Mouse (Mus musculus): ENCODE data around the gene Olfr943. TPM values are rescaled to one million over a fixed set of nuclear protein-coding genes. Genes with fewer than 3 reads are reported as not detected.

Olfr943 gene
- polyA plus RNA-seq (2016; fragmentation: Nextera tagmentation; extraction: Ambion mirVana): not detected in 2 replicates

- no peaks in the 10 kb centered on the region for H3K36me3 ChIP-seq
- 91% methylated on average over 5 of the region's 5 CpGs for WGBS
Measured at GRCm38 (mm10) chr9:39166004-39166403, at the start of gene Olfr943. Gene Olfr943, plus strand, starts transcription at chr9:39166304.

GRCm38 (mm10) chr9:39127326-39127725 lies 38.8 kb upstream of the Olfr943 start:
- WGBS: 87% methylated on average over 1 of the region's 1 CpGs
- H3K4me1 ChIP-seq: no peaks in the 10 kb centered on the region
- H3K4me3 ChIP-seq: no peak overlapping the region
- H3K9ac ChIP-seq (replicated peaks): no peak overlapping the region
- no peaks in the 10 kb centered on the region for H3K9me3 ChIP-seq
- no peak overlapping the region for H3K27ac ChIP-seq (replicated peaks)
- H3K27me3 ChIP-seq: no peaks in the 10 kb centered on the region
- no peak for ATAC-seq (ENCODE audit: low FRiP score, low read depth)
- H3K4me2 ChIP-seq (replicated peaks): no peak overlapping the region
- H3K36me3 ChIP-seq: no peaks in the 10 kb centered on the region

More at GRCm38 (mm10) chr9:39166004-39166403, at the start of gene Olfr943:
- Histone ChIP-seq H3K27me3 (no peaks in the 10 kb centered on the region), H3K4me2 (replicated peaks) (no peak within 1 kb of the TSS), H3K9ac (replicated peaks) (no peak within 1 kb of the TSS), H3K27ac (replicated peaks) (no peak within 1 kb of the TSS), H3K9me3 (no peaks in the 10 kb centered on the region; the same call in 1 of the 2 replicates), H3K4me3 (no peak within 1 kb of the TSS), H3K4me1 (no peaks in the 10 kb centered on the region)
- no peak for ATAC-seq (ENCODE audit: low FRiP score, low read depth)

- Histone ChIP-seq H3K4me1 (no peaks in the 10 kb centered on the region), H3K36me3 (no peaks in the 10 kb centered on the region), H3K4me3 (no peak within 1 kb of the TSS), H3K4me2 (replicated peaks) (no peak within 1 kb of the TSS), H3K27me3 (no peaks in the 10 kb centered on the region), H3K9ac (replicated peaks) (no peak within 1 kb of the TSS), H3K27ac (replicated peaks) (no peak within 1 kb of the TSS), H3K9me3 (no peaks in the 10 kb centered on the region)
- ATAC-seq (ENCODE audit: low FRiP score, low read depth): no peak
Measured at GRCm38 (mm10) chr9:39127831-39128230, 38.3 kb upstream of the Olfr943 start, which contains the start of gene Olfr27. Gene Olfr27, plus strand, starts transcription at chr9:39128131.

- H3K9me3 ChIP-seq: no peaks in the 10 kb centered on the region
- H3K4me3 ChIP-seq: no peak overlapping the region
- 66% methylated on average over 1 of the region's 1 CpGs for WGBS
- no peak overlapping the region for H3K27ac ChIP-seq (replicated peaks)
- no peak overlapping the region for H3K9ac ChIP-seq (replicated peaks)
- no peaks in the 10 kb centered on the region for H3K27me3 ChIP-seq
- ATAC-seq (ENCODE audit: low FRiP score, low read depth): no peak
- no peak overlapping the region for H3K4me2 ChIP-seq (replicated peaks)
- no peaks in the 10 kb centered on the region for H3K36me3 ChIP-seq
- H3K4me1 ChIP-seq: no peaks in the 10 kb centered on the region
Measured at GRCm38 (mm10) chr9:39152401-39152800, 13.7 kb upstream of the Olfr943 start.

GRCm38 (mm10) chr9:39201620-39202019 lies 35.5 kb downstream of the Olfr943 start, which contains the start of gene Olfr944:
Gene Olfr944, plus strand, starts transcription at chr9:39201920.
- no peak within 1 kb of the TSS for H3K9ac ChIP-seq (replicated peaks)
- ATAC-seq (ENCODE audit: low FRiP score, low read depth): no peak
- no peak within 1 kb of the TSS for H3K4me3 ChIP-seq
- H3K36me3 ChIP-seq: no peaks in the 10 kb centered on the region
- H3K4me1 ChIP-seq: no peaks in the 10 kb centered on the region
- H3K27ac ChIP-seq (replicated peaks): no peak within 1 kb of the TSS
- H3K27me3 ChIP-seq: no peaks in the 10 kb centered on the region
- no peak within 1 kb of the TSS for H3K4me2 ChIP-seq (replicated peaks)
- no peaks in the 10 kb centered on the region for H3K9me3 ChIP-seq

Other genes starting within 250 kb of the Olfr943 start
- not detected in 2 replicates for gene Olfr930, start 236.5 kb upstream of the Olfr943 start, polyA plus RNA-seq (2016; fragmentation: Nextera tagmentation; extraction: Ambion mirVana)
- gene Olfr933, start 194.0 kb upstream of the Olfr943 start, polyA plus RNA-seq (2016; fragmentation: Nextera tagmentation; extraction: Ambion mirVana): not detected in 2 replicates
- not detected in 2 replicates for gene Olfr934, start 178.0 kb upstream of the Olfr943 start, polyA plus RNA-seq (2016; fragmentation: Nextera tagmentation; extraction: Ambion mirVana)
- gene Olfr935, start 166.6 kb upstream of the Olfr943 start, polyA plus RNA-seq (2016; fragmentation: Nextera tagmentation; extraction: Ambion mirVana): not detected in 2 replicates
- not detected in 2 replicates for gene Olfr146, start 142.9 kb upstream of the Olfr943 start, polyA plus RNA-seq (2016; fragmentation: Nextera tagmentation; extraction: Ambion mirVana)
- gene Olfr937, start 101.4 kb upstream of the Olfr943 start, polyA plus RNA-seq (2016; fragmentation: Nextera tagmentation; extraction: Ambion mirVana): not detected in 2 replicates
- not detected in 2 replicates for gene Olfr938, start 87.4 kb upstream of the Olfr943 start, polyA plus RNA-seq (2016; fragmentation: Nextera tagmentation; extraction: Ambion mirVana)
- not detected in 2 replicates for gene Olfr27, start 38.2 kb upstream of the Olfr943 start, polyA plus RNA-seq (2016; fragmentation: Nextera tagmentation; extraction: Ambion mirVana)
- not detected in 2 replicates for gene Olfr944, start 35.6 kb downstream of the Olfr943 start, polyA plus RNA-seq (2016; fragmentation: Nextera tagmentation; extraction: Ambion mirVana)
- gene Olfr1537, start 83.7 kb downstream of the Olfr943 start, polyA plus RNA-seq (2016; fragmentation: Nextera tagmentation; extraction: Ambion mirVana): not detected in 2 replicates
- gene Olfr945, start 110.5 kb downstream of the Olfr943 start, polyA plus RNA-seq (2016; fragmentation: Nextera tagmentation; extraction: Ambion mirVana): not detected in 2 replicates
- gene Olfr948, start 159.7 kb downstream of the Olfr943 start, polyA plus RNA-seq (2016; fragmentation: Nextera tagmentation; extraction: Ambion mirVana): not detected in 2 replicates
- not detected in 2 replicates for gene Olfr951, start 221.1 kb downstream of the Olfr943 start, polyA plus RNA-seq (2016; fragmentation: Nextera tagmentation; extraction: Ambion mirVana)

Measured in midbrain, embryonic 12.5 days (tissue).